Mouse (Mus musculus) E14TG2a.4 (cell line): Measurements from ENCODE around the gene Btbd7.

Experiments
- CTCF ChIP-seq: conservative IDR thresholded peaks from 2 replicates; pipeline ENCODE4 v1.5.1; 2014; ENCODE audit warnings: low read length
- NANOG ChIP-seq: IDR thresholded peaks from 2 replicates; pipeline ENCODE4 v1.6.1; 2014; ENCODE audit warnings: borderline replicate concordance, low read length, mixed read lengths
- POU5F1 ChIP-seq: IDR thresholded peaks from 2 replicates; pipeline ENCODE4 v1.6.1; 2014; ENCODE audit warnings: low read length, borderline replicate concordance

DNA sequence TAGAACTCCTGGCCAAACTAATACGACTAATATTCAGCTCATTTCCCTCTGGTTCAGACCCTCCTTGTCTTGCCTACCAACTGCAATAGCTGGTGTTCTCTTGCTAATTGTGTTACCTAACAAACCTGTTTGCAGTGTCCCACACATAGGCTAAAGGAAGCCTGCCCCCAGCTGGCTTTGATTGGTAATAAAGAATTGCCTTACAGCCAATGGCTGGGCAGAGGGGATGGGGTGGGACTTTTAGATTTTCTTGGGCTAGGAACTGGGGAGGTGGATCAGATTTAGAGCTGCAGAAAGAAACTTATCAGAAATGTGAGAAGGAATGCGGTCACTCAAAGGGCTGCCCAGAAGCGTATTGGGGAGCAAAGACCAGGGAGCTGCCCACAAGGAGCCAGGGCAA is 98.8 kb downstream of the Btbd7 start:
- TF ChIP-seq CTCF (peak; percentile 25), POU5F1 (no peak), NANOG (no peak)
